In the genomic region with DNA sequence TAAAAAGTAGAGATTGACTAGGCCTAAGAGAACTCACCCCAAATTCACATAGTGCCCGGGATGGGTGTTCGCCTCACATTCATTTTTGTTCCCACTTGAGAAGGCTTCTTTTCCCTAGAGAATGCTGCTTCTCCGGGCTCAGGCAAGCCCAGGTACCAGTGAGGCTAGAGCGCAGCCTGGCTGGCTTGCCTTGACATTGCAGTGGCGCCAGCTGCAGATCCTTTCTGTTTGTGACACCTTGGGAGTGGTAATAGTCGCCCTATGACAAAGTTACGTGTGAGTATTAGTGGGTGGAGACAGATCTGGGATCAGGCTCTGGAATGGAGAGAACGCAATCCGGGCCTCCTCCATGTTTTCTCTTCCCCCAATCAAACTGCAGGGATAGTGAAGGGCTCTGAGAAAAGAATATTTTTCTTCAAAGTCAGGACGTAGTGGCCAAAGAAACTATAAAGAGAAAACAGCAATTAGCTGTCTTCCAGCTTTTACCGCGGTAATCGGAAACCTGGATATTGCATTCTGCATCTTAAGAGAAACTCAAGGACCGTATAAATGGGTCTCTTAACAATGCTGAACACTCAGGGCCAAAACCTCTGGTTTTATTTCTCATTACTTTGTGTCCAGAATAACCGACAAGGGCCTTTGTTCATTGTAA, we compare ENCODE assay signal across 7 mouse cellular contexts. TPM values are rescaled to one million over a fixed set of nuclear protein-coding genes. Genes with fewer than 3 reads are reported as not detected.
DNase-seq lines count a peak whose midpoint lies in the region; ATAC-seq and TF ChIP-seq lines count a peak whose summit lies in the region.

A gene (minus strand): TSS at position 248 of the 652 bp plus-strand sequence.

- peak; percentile 61 for TF ChIP-seq CTCF in left cerebral cortex, adult 2 months (IDR thresholded peaks at IDR 0.05)

- peak; percentile 83 to 94 for DNase-seq in adrenal gland, adult (ENCODE audit: inconsistent age in 2 of 2, low spot score in 1 of 2)
- DNase-seq in gastrocnemius, adult 8-10 months (ENCODE audit: low spot score in 2 of 2): peak; percentile 66 to 73
- DNase-seq in left cerebral cortex, adult 2 months (ENCODE audit: extremely low spot score in 1 of 2, low spot score in 2 of 2): peak; percentile 63 to 79
- DNase-seq in lung, postnatal 4 days: peak; percentile 85 to 91
- peak; percentile 56 to 69 for DNase-seq in right cerebral cortex, postnatal 36 days (ENCODE audit: low spot score in 2 of 2)

- H3K9ac ChIP-seq in hindbrain, embryonic 16.5 days (ENCODE audit: low read depth, low read length): peak within 1 kb of the TSS; percentile 91

- 5% methylated on average over 15 of the region's 15 CpGs for WGBS in hindbrain, embryonic 16.5 days

- intact Hi-C loops in left cerebral cortex, adult 2 months (cut with DNase I): loop anchor here (1.0 to 10.0 kb wide), 5 partner anchors 8 to 294 kb away; a partner anchor contains a TSS

- H3K4me1 ChIP-seq in hindbrain, embryonic 16.5 days (ENCODE audit: control insufficient read depth, insufficient read depth, low read depth, low read length): peaks cover 29% of the 10 kb centered on the region

- H3K4me3 ChIP-seq in hindbrain, embryonic 16.5 days (ENCODE audit: low read length): peak within 1 kb of the TSS; percentile 68
- peak within 1 kb of the TSS; percentile 84 for H3K4me3 ChIP-seq in left cerebral cortex, adult 2 months

- peak; percentile 31 for ATAC-seq in common myeloid progenitor, adult 5-6 weeks (replicated peaks; ENCODE audit: low read depth, poor library complexity, severe bottlenecking)
- peak; percentile 66 for ATAC-seq in hindbrain, embryonic 16.5 days

- peak within 1 kb of the TSS; percentile 98 for H3K27ac ChIP-seq in hindbrain, embryonic 16.5 days (ENCODE audit: low read depth, low read length)
- peak within 1 kb of the TSS; percentile 100 for H3K27ac ChIP-seq in left cerebral cortex, adult 2 months

- H3K36me3 ChIP-seq in hindbrain, embryonic 16.5 days (ENCODE audit: control insufficient read depth, insufficient read depth, low read length): no peaks in the 10 kb centered on the region

- H3K27me3 ChIP-seq in hindbrain, embryonic 16.5 days (replicated peaks; ENCODE audit: control insufficient read depth, insufficient read depth, low read length): no peaks in the 10 kb centered on the region

- H3K4me2 ChIP-seq in hindbrain, embryonic 16.5 days (ENCODE audit: low read length): peak within 1 kb of the TSS; percentile 73

- no peaks in the 10 kb centered on the region for H3K9me3 ChIP-seq in hindbrain, embryonic 16.5 days (ENCODE audit: control insufficient read depth, low read length)

RNA-seq across cellular contexts. Expression of the gene that starts here (rescaled TPM):
- total RNA-seq in common myeloid progenitor, adult 5-6 weeks (2017): 9.8 and 14.0 TPM in 2 replicates
- 10 to 100 TPM in 3 of 4 experiments, 1 to 10 TPM in 1; 9.9 to 14.0 (median 13.0) TPM for total RNA-seq in gastrocnemius, adult 8-10 months (2022)
- polyA plus RNA-seq in hindbrain, embryonic 16.5 days (2015; fragmentation: Nextera tagmentation; extraction: Ambion mirVana): 23.7 and 28.0 TPM in 2 replicates
- 10 to 100 TPM; 36.4 to 41.4 TPM for total RNA-seq in left cerebral cortex, adult 2 months (2021)

Comparison
In these comparisons a context has a peak if more than half of its experiments do, and no peak if none do; other contexts are left out.
1. Peak in every context shown above with its lines: DNase-seq, ATAC-seq, H3K4me3 ChIP-seq and H3K27ac ChIP-seq.